Mouse (Mus musculus) inflammation-experienced regulatory T-cells, adult 6 months (primary cell): Measurements from ENCODE around the gene Amdhd2. TPM values are rescaled to one million over a fixed set of nuclear protein-coding genes. Genes with fewer than 3 reads are reported as not detected.

Source experiments
- polyA plus RNA-seq, 3 experiments: library from polyadenylated mRNA; unstranded; fragments of 100-300 nt; shearing (Covaris generic); gene quantifications; one replicate each; pipeline ENCODE4 v1.2.1; 2017

The Amdhd2 gene
- polyA plus RNA-seq, 3 experiments from 2014 or later, result 21.6 to 30.0 (median 29.7) TPM

Other genes starting within 250 kb of the Amdhd2 start
- not detected for gene Dcpp3, start 246.3 kb downstream of the Amdhd2 start, polyA plus RNA-seq
- not detected for gene Sbp, start 222.1 kb downstream of the Amdhd2 start, polyA plus RNA-seq
- not detected for gene Sbpl, start 208.5 kb downstream of the Amdhd2 start, polyA plus RNA-seq
- gene Prss30, start 183.2 kb downstream of the Amdhd2 start, polyA plus RNA-seq, result 1 to 10 TPM in 1 of 3 experiments, not detected in 2; 2.4 TPM
- not detected for gene Prss22, start 165.7 kb downstream of the Amdhd2 start, polyA plus RNA-seq
- gene Prss27, start 125.6 kb downstream of the Amdhd2 start, polyA plus RNA-seq, result under 1 TPM in 1 of 3 experiments, not detected in 2; 0.36 TPM
- gene Kctd5, start 90.3 kb downstream of the Amdhd2 start, polyA plus RNA-seq, result 1 to 10 TPM; 4.3 to 6.5 (median 6.3) TPM
- gene Pdpk1, start 12.8 kb downstream of the Amdhd2 start, polyA plus RNA-seq, result 10 to 100 TPM; 34.1 to 47.4 (median 39.7) TPM
- 100 to 1,000 TPM; 164 to 208 (median 177) TPM for gene Atp6v0c, start 5.9 kb upstream of the Amdhd2 start, polyA plus RNA-seq
- gene Tbc1d24, start 41.8 kb upstream of the Amdhd2 start, polyA plus RNA-seq, result 1 to 10 TPM in 2 of 3 experiments, under 1 TPM in 1; 0.66 to 1.4 (median 1.0) TPM
- not detected for gene Ntn3, start 45.8 kb upstream of the Amdhd2 start, polyA plus RNA-seq
- 1 to 10 TPM; 7.2 to 9.5 (median 9.1) TPM for gene Tedc2, start 57.1 kb upstream of the Amdhd2 start, polyA plus RNA-seq
- 10 to 100 TPM in 1 of 3 experiments, 1 to 10 TPM in 2; 3.4 to 43.6 (median 6.3) TPM for gene Ccnf, start 87.7 kb upstream of the Amdhd2 start, polyA plus RNA-seq
- gene Abca17, start 187.3 kb upstream of the Amdhd2 start, polyA plus RNA-seq, result not detected
- 10 to 100 TPM; 17.8 to 31.2 (median 26.3) TPM for gene Abca3, start 188.2 kb upstream of the Amdhd2 start, polyA plus RNA-seq